Mouse (Mus musculus): Measurements from ENCODE around the gene Larp1b. TPM values are rescaled to one million over a fixed set of nuclear protein-coding genes. Genes with fewer than 3 reads are reported as not detected.

The Larp1b gene
- polyA plus RNA-seq, 1 experiment, result 3.8 TPM

GRCm38 (mm10) chr3:40988722-40989121 lies 39.1 kb downstream of the Larp1b start:
- Histone ChIP-seq H3K27ac (ENCODE audit: insufficient read depth, low read length) (no peak overlapping the region), H3K27me3 (ENCODE audit: control insufficient read depth, insufficient read depth, low read length) (no peaks in the 10 kb centered on the region), H3K4me3 (ENCODE audit: extremely low read depth, insufficient read depth, insufficient read length) (no peak overlapping the region), H3K4me1 (ENCODE audit: control insufficient read depth, insufficient read depth, insufficient read length) (no peaks in the 10 kb centered on the region), H3K36me3 (ENCODE audit: control insufficient read depth, insufficient read depth, low read length) (no peaks in the 10 kb centered on the region)
- 62% methylated on average over 2 of the region's 2 CpGs for WGBS
- DNase-seq (ENCODE audit: low read depth in 1 of 2, low spot score in 2 of 2), result no peak
- TF ChIP-seq POLR2A (IDR thresholded peaks at IDR 0.05; ENCODE audit: low read depth, low read length), result no peak
- TF ChIP-seq CTCF (IDR thresholded peaks at IDR 0.05; ENCODE audit: extremely low read depth, insufficient read depth, insufficient read length, insufficient replicate concordance), result no peak

GRCm38 (mm10) chr3:40991541-40991940 lies 41.9 kb downstream of the Larp1b start:
- no peak for DNase-seq (ENCODE audit: low read depth in 1 of 2, low spot score in 2 of 2)
- WGBS, result 92% methylated on average over 3 of the region's 3 CpGs
- TF ChIP-seq POLR2A (IDR thresholded peaks at IDR 0.05; ENCODE audit: low read depth, low read length) (no peak), CTCF (IDR thresholded peaks at IDR 0.05; ENCODE audit: extremely low read depth, insufficient read depth, insufficient read length, insufficient replicate concordance) (no peak)
- H3K4me3 ChIP-seq (ENCODE audit: extremely low read depth, insufficient read depth, insufficient read length), result no peak overlapping the region
- H3K27me3 ChIP-seq (ENCODE audit: control insufficient read depth, insufficient read depth, low read length), result no peaks in the 10 kb centered on the region
- H3K4me1 ChIP-seq (ENCODE audit: control insufficient read depth, insufficient read depth, insufficient read length), result no peaks in the 10 kb centered on the region
- H3K27ac ChIP-seq (ENCODE audit: insufficient read depth, low read length), result no peak overlapping the region
- no peaks in the 10 kb centered on the region for H3K36me3 ChIP-seq (ENCODE audit: control insufficient read depth, insufficient read depth, low read length)

- Histone ChIP-seq H3K27me3 (ENCODE audit: control insufficient read depth, insufficient read depth, low read length) (no peaks in the 10 kb centered on the region), H3K36me3 (ENCODE audit: control insufficient read depth, insufficient read depth, low read length) (no peaks in the 10 kb centered on the region), H3K4me1 (ENCODE audit: control insufficient read depth, insufficient read depth, insufficient read length) (no peaks in the 10 kb centered on the region), H3K27ac (ENCODE audit: insufficient read depth, low read length) (no peak overlapping the region), H3K4me3 (ENCODE audit: extremely low read depth, insufficient read depth, insufficient read length) (no peak overlapping the region)
- TF ChIP-seq CTCF (IDR thresholded peaks at IDR 0.05; ENCODE audit: extremely low read depth, insufficient read depth, insufficient read length, insufficient replicate concordance), result no peak
- TF ChIP-seq POLR2A (IDR thresholded peaks at IDR 0.05; ENCODE audit: low read depth, low read length), result no peak
- DNase-seq (ENCODE audit: low read depth in 1 of 2, low spot score in 2 of 2), result no peak
- WGBS, result 88% methylated on average over 1 of the region's 1 CpGs
These were observed 45.5 kb downstream of the Larp1b start for GRCm38 (mm10) chr3:40995161-40995560.

- no peaks in the 10 kb centered on the region for H3K27me3 ChIP-seq (ENCODE audit: control insufficient read depth, insufficient read depth, low read length)
- no peak for TF ChIP-seq CTCF (IDR thresholded peaks at IDR 0.05; ENCODE audit: extremely low read depth, insufficient read depth, insufficient read length, insufficient replicate concordance)
- no peak for TF ChIP-seq POLR2A (IDR thresholded peaks at IDR 0.05; ENCODE audit: low read depth, low read length)
- 92% methylated on average over 8 of the region's 8 CpGs for WGBS
- no peak for DNase-seq (ENCODE audit: low read depth in 1 of 2, low spot score in 2 of 2)
- no peak overlapping the region for H3K27ac ChIP-seq (ENCODE audit: insufficient read depth, low read length)
- no peaks in the 10 kb centered on the region for H3K4me1 ChIP-seq (ENCODE audit: control insufficient read depth, insufficient read depth, insufficient read length)
- H3K36me3 ChIP-seq (ENCODE audit: control insufficient read depth, insufficient read depth, low read length), result no peaks in the 10 kb centered on the region
- H3K4me3 ChIP-seq (ENCODE audit: extremely low read depth, insufficient read depth, insufficient read length), result no peak overlapping the region
These were observed 59.7 kb downstream of the Larp1b start for GRCm38 (mm10) chr3:41009315-41009714.

- WGBS, result 91% methylated on average over 3 of the region's 3 CpGs
These were observed 60.4 kb downstream of the Larp1b start for GRCm38 (mm10) chr3:41009990-41010389.

GRCm38 (mm10) chr3:41010701-41011100 lies 61.1 kb downstream of the Larp1b start:
- Histone ChIP-seq H3K27me3 (ENCODE audit: control insufficient read depth, insufficient read depth, low read length) (no peaks in the 10 kb centered on the region), H3K4me1 (ENCODE audit: control insufficient read depth, insufficient read depth, insufficient read length) (no peaks in the 10 kb centered on the region), H3K27ac (ENCODE audit: insufficient read depth, low read length) (no peak overlapping the region), H3K4me3 (ENCODE audit: extremely low read depth, insufficient read depth, insufficient read length) (no peak overlapping the region), H3K36me3 (ENCODE audit: control insufficient read depth, insufficient read depth, low read length) (no peaks in the 10 kb centered on the region)
- no peak for DNase-seq (ENCODE audit: low read depth in 1 of 2, low spot score in 2 of 2)
- 79% methylated on average over 6 of the region's 6 CpGs for WGBS
- no peak for TF ChIP-seq POLR2A (IDR thresholded peaks at IDR 0.05; ENCODE audit: low read depth, low read length)
- no peak for TF ChIP-seq CTCF (IDR thresholded peaks at IDR 0.05; ENCODE audit: extremely low read depth, insufficient read depth, insufficient read length, insufficient replicate concordance)

More at GRCm38 (mm10) chr3:41009990-41010389, 60.4 kb downstream of the Larp1b start:
- TF ChIP-seq POLR2A (IDR thresholded peaks at IDR 0.05; ENCODE audit: low read depth, low read length), result no peak
- TF ChIP-seq CTCF (IDR thresholded peaks at IDR 0.05; ENCODE audit: extremely low read depth, insufficient read depth, insufficient read length, insufficient replicate concordance), result no peak
- no peaks in the 10 kb centered on the region for H3K27me3 ChIP-seq (ENCODE audit: control insufficient read depth, insufficient read depth, low read length)
- H3K27ac ChIP-seq (ENCODE audit: insufficient read depth, low read length), result no peak overlapping the region
- H3K4me1 ChIP-seq (ENCODE audit: control insufficient read depth, insufficient read depth, insufficient read length), result no peaks in the 10 kb centered on the region
- H3K4me3 ChIP-seq (ENCODE audit: extremely low read depth, insufficient read depth, insufficient read length), result no peak overlapping the region
- DNase-seq (ENCODE audit: low read depth in 1 of 2, low spot score in 2 of 2), result no peak
- no peaks in the 10 kb centered on the region for H3K36me3 ChIP-seq (ENCODE audit: control insufficient read depth, insufficient read depth, low read length)

- no peaks in the 10 kb centered on the region for H3K36me3 ChIP-seq (ENCODE audit: control insufficient read depth, insufficient read depth, low read length)
- WGBS, result 96% methylated on average over 7 of the region's 7 CpGs
These were observed 62.8 kb downstream of the Larp1b start for GRCm38 (mm10) chr3:41012451-41012850.

More at GRCm38 (mm10) chr3:41012451-41012850, 62.8 kb downstream of the Larp1b start:
- H3K27me3 ChIP-seq (ENCODE audit: control insufficient read depth, insufficient read depth, low read length), result no peaks in the 10 kb centered on the region
- H3K4me1 ChIP-seq (ENCODE audit: control insufficient read depth, insufficient read depth, insufficient read length), result no peaks in the 10 kb centered on the region
- no peak overlapping the region for H3K27ac ChIP-seq (ENCODE audit: insufficient read depth, low read length)
- no peak for DNase-seq (ENCODE audit: low read depth in 1 of 2, low spot score in 2 of 2)
- no peak overlapping the region for H3K4me3 ChIP-seq (ENCODE audit: extremely low read depth, insufficient read depth, insufficient read length)
- TF ChIP-seq CTCF (IDR thresholded peaks at IDR 0.05; ENCODE audit: extremely low read depth, insufficient read depth, insufficient read length, insufficient replicate concordance) (no peak), POLR2A (IDR thresholded peaks at IDR 0.05; ENCODE audit: low read depth, low read length) (no peak)
